Mouse (Mus musculus) colon, adult 2 months (tissue): ENCODE results near the gene Pacs2. TPM values are rescaled to one million over a fixed set of nuclear protein-coding genes. Genes with fewer than 3 reads are reported as not detected.

Experiments
- polyA plus RNA-seq: library from polyadenylated mRNA; depleted of rRNA; stranded (reverse); fragments of >200 nt; gene quantifications from 2 replicates; pipeline ENCODE4 v1.2.3, GENCODE M21; 2012; rRNA removed

The Pacs2 gene
- polyA plus RNA-seq: 39.5 and 41.1 TPM in 2 replicates

GRCm38 (mm10) chr12:113013604-113014558, at the start of gene Pacs2:
TSS of gene Pacs2 (plus strand) at chr12:113014508.

GRCm38 (mm10) chr12:112976371-112977073, 37.8 kb upstream of the Pacs2 start, which contains the start of gene Btbd6:
TSS of gene Btbd6 (plus strand) at chr12:112976482.

DNA sequence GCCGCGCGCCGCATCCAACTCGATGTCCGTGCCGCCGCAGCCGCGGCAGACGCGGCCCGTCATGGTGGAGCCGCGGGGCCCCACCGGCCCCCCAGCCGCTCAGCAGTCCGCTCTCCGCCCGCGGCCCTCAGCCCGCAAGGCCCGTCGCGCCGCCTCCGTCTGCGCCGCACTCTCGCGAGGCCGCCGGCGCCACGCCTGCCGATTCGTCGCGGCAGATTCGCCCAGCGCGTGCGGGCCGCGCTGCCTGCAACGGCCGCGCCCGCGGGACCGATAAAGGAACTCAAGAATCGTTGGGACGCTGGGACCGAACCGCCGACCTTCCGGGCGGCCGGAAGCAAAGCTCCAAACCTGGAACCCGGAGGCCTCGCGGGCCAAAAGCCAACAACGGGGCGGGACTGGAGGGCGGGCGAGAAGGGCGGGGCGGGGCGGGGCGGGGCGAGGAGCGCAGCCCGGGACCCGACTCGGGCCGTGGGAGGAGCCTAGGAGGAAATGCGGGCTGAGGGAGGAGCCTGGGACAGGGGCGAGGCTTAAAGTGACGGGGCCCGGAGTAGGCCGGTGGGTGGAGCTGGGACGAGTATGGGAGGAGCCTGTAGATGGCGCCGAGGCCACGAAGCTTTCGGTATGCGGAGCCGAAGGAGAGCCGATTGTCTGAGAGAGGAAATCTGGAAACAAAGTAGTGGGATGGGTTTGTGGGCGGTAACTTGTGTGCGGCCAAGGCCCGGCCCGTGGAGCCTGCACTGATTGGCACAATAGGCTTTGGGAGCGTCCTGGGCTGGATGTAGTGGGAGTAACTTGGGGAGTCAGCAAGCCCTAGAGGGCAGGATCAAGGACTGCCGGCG, 13.8 kb upstream of the Pacs2 start, which contains the start of gene Brf1:
Gene Brf1, minus strand, starts transcription at position 411 of the 839 bp plus-strand sequence.

DNA sequence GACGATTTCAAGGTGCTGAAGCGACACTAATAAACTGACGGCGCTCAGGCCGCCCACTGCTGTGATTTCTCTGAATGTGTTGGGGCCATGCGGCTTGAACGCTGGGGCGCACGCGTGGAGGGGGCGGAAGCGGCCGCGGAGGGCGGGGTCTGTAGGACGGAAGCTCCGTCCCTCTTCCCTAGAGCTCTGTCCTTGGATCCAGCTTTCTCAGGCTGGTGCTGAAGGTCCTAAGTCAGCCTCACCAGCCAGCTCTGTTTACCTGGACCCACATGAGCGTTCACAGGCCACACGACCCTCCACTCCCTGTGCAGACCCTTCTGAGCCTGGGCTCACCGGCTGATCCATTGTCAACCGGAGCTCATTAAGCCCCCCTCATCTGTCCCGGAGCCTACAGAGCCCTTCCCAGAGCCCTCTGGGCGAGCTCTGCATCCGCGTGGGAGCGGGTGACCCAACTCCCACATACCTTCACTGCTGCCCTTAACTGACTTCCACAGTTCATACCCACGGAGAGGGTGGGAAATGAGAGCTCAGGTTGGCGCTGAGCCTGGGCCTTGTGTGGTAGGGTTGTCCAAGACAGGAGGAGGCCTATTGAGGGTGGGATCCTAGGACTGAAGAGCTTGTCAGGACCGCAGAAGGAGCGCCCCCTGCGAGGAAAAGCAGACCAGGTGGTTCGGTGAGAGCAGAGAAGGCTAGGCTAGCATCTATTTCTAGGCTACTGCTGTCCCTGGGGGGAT, 60.2 kb downstream of the Pacs2 start, which contains the start of gene Tex22:
Gene Tex22, plus strand, starts transcription at position 174 of the 734 bp plus-strand sequence.

GRCm38 (mm10) chr12:113097749-113098281, 83.5 kb downstream of the Pacs2 start, which contains the start of gene Mta1:
TSS of gene Mta1 (plus strand) at chr12:113098278.

Other genes starting within 250 kb of the Pacs2 start
- 15.6 and 16.6 TPM in 2 replicates for gene Ahnak2, start 211.9 kb upstream of the Pacs2 start, polyA plus RNA-seq
- gene Clba1, start 205.6 kb upstream of the Pacs2 start, polyA plus RNA-seq: 4.2 and 4.8 TPM in 2 replicates
- 20.8 and 21.0 TPM in 2 replicates for gene Cdca4, start 185.1 kb upstream of the Pacs2 start, polyA plus RNA-seq
- 3.7 and 4.6 TPM in 2 replicates for gene Gpr132, start 146.3 kb upstream of the Pacs2 start, polyA plus RNA-seq
- gene Jag2, start 84.7 kb upstream of the Pacs2 start, polyA plus RNA-seq: 11.8 and 14.3 TPM in 2 replicates
- gene Nudt14, start 72.4 kb upstream of the Pacs2 start, polyA plus RNA-seq: 62.1 and 75.8 TPM in 2 replicates
- 106 and 114 TPM in 2 replicates for gene Btbd6, start 38.0 kb upstream of the Pacs2 start, polyA plus RNA-seq
- 109 and 158 TPM in 2 replicates for gene Brf1, start 13.8 kb upstream of the Pacs2 start, polyA plus RNA-seq
- 0.16 and 0.33 TPM in 2 replicates for gene Tex22, start 60.0 kb downstream of the Pacs2 start, polyA plus RNA-seq
- gene Mta1, start 83.8 kb downstream of the Pacs2 start, polyA plus RNA-seq: 50.8 and 74.8 TPM in 2 replicates
- gene Crip2, start 125.7 kb downstream of the Pacs2 start, polyA plus RNA-seq: 194 and 207 TPM in 2 replicates
- 2,942 and 3,172 TPM in 2 replicates for gene Crip1, start 131.8 kb downstream of the Pacs2 start, polyA plus RNA-seq
- 21.6 and 32.9 TPM in 2 replicates for gene Tedc1, start 141.9 kb downstream of the Pacs2 start, polyA plus RNA-seq
- gene Tmem121, start 171.4 kb downstream of the Pacs2 start, polyA plus RNA-seq: 2.1 and 2.7 TPM in 2 replicates